Mouse (Mus musculus) intestine, postnatal 0 days (tissue): ENCODE measurements around the gene Sae1. TPM values are rescaled to one million over a fixed set of nuclear protein-coding genes. Genes with fewer than 3 reads are reported as not detected.

Source experiments
- ATAC-seq: fragments of 200-750 bp; cut with Nextera tagmentation; 2 replicates; pipeline ENCODE4 v1.8.0; 2017; ENCODE audit warnings: mild to moderate bottlenecking, moderate TSS enrichment, moderate library complexity
- H3K27ac ChIP-seq: fragments of 300-500 bp; sonication (generic); 2 replicates; pipeline ENCODE4 v1.5.1; 2014; ENCODE audit warnings: mild to moderate bottlenecking, low read depth, low read length, moderate library complexity
- H3K27me3 ChIP-seq: fragments of 300-500 bp; sonication (generic); replicated peaks from 2 replicates; pipeline ENCODE4 v1.6.1; 2014; ENCODE audit warnings: low read length, mixed read lengths; ENCODE audit not compliant: control insufficient read depth, insufficient read depth
- H3K36me3 ChIP-seq: fragments of 300-500 bp; sonication (generic); 2 replicates; pipeline ENCODE4 v1.6.1; 2014; ENCODE audit warnings: mild to moderate bottlenecking, moderate library complexity; ENCODE audit not compliant: control insufficient read depth, insufficient read depth
- H3K4me1 ChIP-seq: fragments of 300-500 bp; sonication (generic); replicated peaks from 2 replicates; pipeline ENCODE4 v1.6.1; 2014; ENCODE audit warnings: antibody characterized with exemption, low read length, mixed read lengths; ENCODE audit not compliant: control insufficient read depth, insufficient read depth
- H3K4me2 ChIP-seq: fragments of 300-500 bp; sonication (generic); replicated peaks from 2 replicates; pipeline ENCODE4 v1.6.1; 2014; ENCODE audit warnings: low read depth, mild to moderate bottlenecking, moderate library complexity
- H3K4me3 ChIP-seq: fragments of 300-500 bp; sonication (generic); 2 replicates; pipeline ENCODE4 v1.5.1; 2014; ENCODE audit warnings: low read depth, low read length
- H3K9ac ChIP-seq: fragments of 300-500 bp; sonication (generic); 2 replicates; pipeline ENCODE4 v1.6.1; 2014; ENCODE audit warnings: mild to moderate bottlenecking, low read depth, low read length
- H3K9me3 ChIP-seq: fragments of 300-500 bp; sonication (generic); 2 replicates; pipeline ENCODE4 v1.6.1; 2016; ENCODE audit warnings: mixed run types; ENCODE audit not compliant: control insufficient read depth
- CTCF ChIP-seq: sonication (generic); IDR thresholded peaks from 2 replicates; pipeline ENCODE4 v1.5.1; 2016; ENCODE audit warnings: low read depth, mild to moderate bottlenecking, control low read depth, antibody characterized with exemption, moderate library complexity
- WGBS: fragments of 180-500 bp; shearing (Covaris S2); extraction: QIAGEN DNeasy Blood & Tissue Kit; methylation state at CpG from one replicate; pipeline ENCODE4 v1.1.7; 2014; 5-methylcytosine and 5-hydroxymethylcytosine counted together
- polyA plus RNA-seq: library from polyadenylated mRNA; unstranded; fragments of >200 nt; fragmentation: Nextera tagmentation; extraction: Ambion mirVana; gene quantifications from 2 replicates; pipeline ENCODE4 v1.2.1, GENCODE M21; 2015

Gene Sae1
- 90.7 and 91.5 TPM in 2 replicates for polyA plus RNA-seq

GRCm38 (mm10) chr7:16387160-16388041 is at the start of gene Sae1:
Gene Sae1 (minus strand): TSS chr7:16387806.
- Histone ChIP-seq H3K27ac (peak within 1 kb of the TSS; percentile 77), H3K4me2 (peak within 1 kb of the TSS; percentile 76), H3K27me3 (no peaks in the 10 kb centered on the region), H3K4me1 (peaks cover 4% of the 10 kb centered on the region), H3K9ac (peak within 1 kb of the TSS; percentile 58), H3K4me3 (peak within 1 kb of the TSS; percentile 72), H3K36me3 (no peaks in the 10 kb centered on the region), H3K9me3 (no peaks in the 10 kb centered on the region)
- peak; percentile 97 for ATAC-seq
- TF ChIP-seq CTCF, result no peak
- under 1% methylated on average over 58 of the region's 58 CpGs for WGBS

- Histone ChIP-seq H3K4me3 (no peak overlapping the region), H3K27ac (no peak overlapping the region), H3K27me3 (no peaks in the 10 kb centered on the region), H3K4me2 (no peak overlapping the region), H3K36me3 (peaks cover 65% of the 10 kb centered on the region), H3K9me3 (no peaks in the 10 kb centered on the region), H3K4me1 (no peaks in the 10 kb centered on the region), H3K9ac (no peak overlapping the region)
- no peak for ATAC-seq
- no peak for TF ChIP-seq CTCF
- 83% methylated on average over 9 of the region's 9 CpGs for WGBS
Measured at GRCm38 (mm10) chr7:16435088-16435487, 47.5 kb upstream of the Sae1 start.

- H3K4me2 ChIP-seq, result no peak overlapping the region
- no peaks in the 10 kb centered on the region for H3K9me3 ChIP-seq
- ATAC-seq, result no peak
- no peak overlapping the region for H3K4me3 ChIP-seq
- H3K36me3 ChIP-seq, result peaks cover 82% of the 10 kb centered on the region
- no peaks in the 10 kb centered on the region for H3K4me1 ChIP-seq
- no peak overlapping the region for H3K9ac ChIP-seq
- no peaks in the 10 kb centered on the region for H3K27me3 ChIP-seq
- no peak for TF ChIP-seq CTCF
- WGBS, result 66% methylated on average over 3 of the region's 3 CpGs
- H3K27ac ChIP-seq, result no peak overlapping the region
Measured at GRCm38 (mm10) chr7:16433352-16433971, 45.9 kb upstream of the Sae1 start.

- H3K27ac ChIP-seq, result peak overlapping the region; percentile 94
Measured at GRCm38 (mm10) chr7:16426129-16426729, 38.6 kb upstream of the Sae1 start.

GRCm38 (mm10) chr7:16425721-16426120 is 38.1 kb upstream of the Sae1 start:
- no peak for TF ChIP-seq CTCF
- Histone ChIP-seq H3K4me1 (0 out of 2 replicates have a peak, but pooled peaks cover 5% of the 10 kb centered on the region), H3K9ac (peak overlapping the region; percentile 34; the same call in 1 of the 2 replicates), H3K27ac (peak overlapping the region; percentile 94), H3K4me3 (no peak overlapping the region), H3K9me3 (no peaks in the 10 kb centered on the region), H3K27me3 (no peaks in the 10 kb centered on the region), H3K36me3 (peaks cover 87% of the 10 kb centered on the region), H3K4me2 (no peak overlapping the region)
- 43% methylated on average over 10 of the region's 10 CpGs for WGBS
- ATAC-seq, result peak; percentile 84

More at GRCm38 (mm10) chr7:16426129-16426729, 38.6 kb upstream of the Sae1 start:
- peak; percentile 73 for ATAC-seq
- Histone ChIP-seq H3K4me2 (no peak overlapping the region), H3K9ac (no peak overlapping the region), H3K9me3 (no peaks in the 10 kb centered on the region), H3K36me3 (peaks cover 87% of the 10 kb centered on the region), H3K4me3 (no peak overlapping the region), H3K4me1 (0 out of 2 replicates have a peak, but pooled peaks cover 3% of the 10 kb centered on the region), H3K27me3 (no peaks in the 10 kb centered on the region)
- WGBS, result 54% methylated on average over 4 of the region's 4 CpGs
- TF ChIP-seq CTCF, result peak; percentile 93

- Histone ChIP-seq H3K27me3 (no peaks in the 10 kb centered on the region), H3K4me3 (no peak overlapping the region), H3K36me3 (peaks cover 87% of the 10 kb centered on the region), H3K9me3 (no peaks in the 10 kb centered on the region), H3K4me1 (0 out of 2 replicates have a peak, but pooled peaks cover 9% of the 10 kb centered on the region), H3K27ac (peak overlapping the region; percentile 94), H3K9ac (no peak overlapping the region), H3K4me2 (no peak overlapping the region)
- TF ChIP-seq CTCF, result no peak
- ATAC-seq, result no peak
- 77% methylated on average over 9 of the region's 9 CpGs for WGBS
Measured at GRCm38 (mm10) chr7:16423731-16424130, 36.1 kb upstream of the Sae1 start.
